Comparison of ENCODE assay signal across 10 mouse cellular contexts in genomic region chr14:7658101-7659074, GRCm38 (mm10). TPM values are rescaled to one million over a fixed set of nuclear protein-coding genes. Genes with fewer than 3 reads are reported as not detected.
DNase-seq lines count a peak whose midpoint lies in the region; ATAC-seq lines count a peak whose summit lies in the region.
"Not testable (repeated sequence)": the region's sequence is repeated elsewhere in the genome, so short reads cannot be mapped to it uniquely, and the experiment has no call there.
"Had no signal": no experiment of that assay in that cellular context is flagged by ENCODE, and none has a peak within 500 bp of the region (broad histone marks: within the 10 kb centered on the region; RNA-seq: fewer than 3 reads in every experiment).

No protein-coding gene starts in this region.

- H3K4me3 ChIP-seq in embryonic facial prominence, embryonic 12.5 days = peak overlapping the region; percentile 38
- H3K4me3 ChIP-seq in hindbrain, embryonic 12.5 days = peak overlapping the region; percentile 40
- not testable (repeated sequence) for H3K4me3 ChIP-seq in liver, embryonic 15.5 days (replicated peaks)

- not testable (repeated sequence) for H3K27me3 ChIP-seq in embryonic facial prominence, embryonic 12.5 days; hindbrain, embryonic 12.5 days; liver, embryonic 15.5 days

- under 1% methylated on average over 31 of the region's 76 CpGs for WGBS in embryonic facial prominence, embryonic 12.5 days
- WGBS in hindbrain, embryonic 12.5 days = 1% methylated on average over 33 of the region's 76 CpGs
- WGBS in liver, embryonic 15.5 days (ENCODE audit: insufficient replicate concordance) = under 1% methylated on average over 54 of the region's 76 CpGs

- H3K27ac ChIP-seq in embryonic facial prominence, embryonic 12.5 days; hindbrain, embryonic 12.5 days; liver, embryonic 15.5 days (replicated peaks): not testable (repeated sequence)

- H3K9me3 ChIP-seq in embryonic facial prominence, embryonic 12.5 days; hindbrain, embryonic 12.5 days (replicated peaks); liver, embryonic 15.5 days (replicated peaks): not testable (repeated sequence)

- peak overlapping the region; percentile 60 for H3K4me2 ChIP-seq in embryonic facial prominence, embryonic 12.5 days (replicated peaks)
- peak overlapping the region; percentile 61 for H3K4me2 ChIP-seq in hindbrain, embryonic 12.5 days (replicated peaks)
- peak overlapping the region; percentile 27; the same call in 1 of the 2 replicates for H3K4me2 ChIP-seq in liver, embryonic 15.5 days

- H3K4me1 ChIP-seq in embryonic facial prominence, embryonic 12.5 days; hindbrain, embryonic 12.5 days; liver, embryonic 15.5 days (replicated peaks): not testable (repeated sequence)

- peak; percentile 5 to 30 for DNase-seq in adrenal gland, adult (ENCODE audit: inconsistent age in 2 of 2, low spot score in 1 of 2)
- peak; percentile 13 for DNase-seq in heart, adult 8-10 months (ENCODE audit: low spot score)
- DNase-seq in kidney, postnatal 10 days = peak; percentile 10
- peak; percentile 23 for DNase-seq in neural tube, embryonic 10.5 days (ENCODE audit: extremely low spot score, low spot score)
- DNase-seq in testis, postnatal 10 days (ENCODE audit: low spot score) = peak; percentile 37

- not testable (repeated sequence) for ATAC-seq in embryonic facial prominence, embryonic 12.5 days (ENCODE audit: insufficient number of reproducible peaks, insufficient read depth, low FRiP score, low TSS enrichment); hindbrain, embryonic 12.5 days (ENCODE audit: low FRiP score); liver, embryonic 15.5 days (ENCODE audit: insufficient read depth)

- H3K9ac ChIP-seq in embryonic facial prominence, embryonic 12.5 days = 0 out of 2 replicates have a peak overlapping the region, but pooled peaks have one; percentile 40
- H3K9ac ChIP-seq in hindbrain, embryonic 12.5 days = peak overlapping the region; percentile 65
- H3K9ac ChIP-seq in liver, embryonic 15.5 days = not testable (repeated sequence)

- not testable (repeated sequence) for H3K36me3 ChIP-seq in embryonic facial prominence, embryonic 12.5 days; hindbrain, embryonic 12.5 days; liver, embryonic 15.5 days (replicated peaks)

RNA-seq across cellular contexts. Expression of gene Gm10128, which starts 14.6 kb away (rescaled TPM):
- not detected in 2 replicates for polyA plus RNA-seq in embryonic facial prominence, embryonic 12.5 days (2016; fragmentation: Nextera tagmentation; extraction: Ambion mirVana)
- total RNA-seq in heart, adult 8-10 months (2022) = not detected
- not detected in 2 replicates for polyA plus RNA-seq in hindbrain, embryonic 12.5 days (2016; fragmentation: Nextera tagmentation; extraction: Ambion mirVana)
- not detected in 2 replicates for polyA plus RNA-seq in liver, embryonic 15.5 days (2015; fragmentation: Nextera tagmentation; extraction: Ambion mirVana)
- total RNA-seq: gastrocnemius, postnatal 25 days; neutrophil, adult 5-6 weeks had no signal
